Mouse (Mus musculus) embryo, embryonic 11 days (tissue): ENCODE data around the gene Zfp459.
A peak's percentile ranks its signal among the peaks of the same experiment; 100 is the strongest.
"Not testable (repeated sequence)": the region's sequence is repeated elsewhere in the genome, so short reads cannot be mapped to it uniquely, and the experiment has no call there.

Experiments used
- DNase-seq: peaks from one replicate; pipeline ENCODE4 v3.0.0-alpha.2; 2015

Zfp459 gene

DNA sequence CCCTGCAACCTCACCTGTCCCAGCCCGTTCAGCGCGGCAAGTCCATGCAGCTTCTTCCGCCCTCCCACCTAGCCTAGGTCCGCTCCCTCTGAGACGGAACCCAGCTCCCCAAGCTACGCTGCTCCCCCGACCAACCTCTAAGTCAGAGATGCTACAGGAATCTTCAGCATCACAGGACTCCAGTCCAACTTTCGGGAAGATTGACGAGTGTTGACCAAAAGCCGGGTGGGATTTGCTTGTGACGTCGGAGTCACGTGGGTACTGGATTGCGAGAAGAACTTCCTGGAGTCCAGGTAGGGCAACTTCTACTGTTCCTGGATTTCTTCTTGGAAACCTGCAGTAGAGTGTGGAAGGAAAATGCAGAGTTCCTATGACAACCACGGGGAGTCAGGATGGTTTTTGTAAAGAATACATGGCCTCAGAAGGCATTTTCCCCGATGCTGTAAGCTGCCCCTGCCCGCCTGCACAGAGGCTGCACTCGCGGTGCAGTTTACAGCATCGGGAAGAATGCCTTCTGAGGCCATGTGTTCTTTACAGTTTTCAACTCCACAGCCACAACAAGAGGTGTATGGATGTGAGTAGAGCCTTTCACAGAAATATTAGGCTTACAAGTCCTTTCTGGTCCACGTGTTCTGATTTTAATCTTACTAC lies at the start of gene Zfp459:
TSS of gene Zfp459 (minus strand) at position 212 of the 651 bp plus-strand sequence.
- DNase-seq: peak; percentile 71

DNA sequence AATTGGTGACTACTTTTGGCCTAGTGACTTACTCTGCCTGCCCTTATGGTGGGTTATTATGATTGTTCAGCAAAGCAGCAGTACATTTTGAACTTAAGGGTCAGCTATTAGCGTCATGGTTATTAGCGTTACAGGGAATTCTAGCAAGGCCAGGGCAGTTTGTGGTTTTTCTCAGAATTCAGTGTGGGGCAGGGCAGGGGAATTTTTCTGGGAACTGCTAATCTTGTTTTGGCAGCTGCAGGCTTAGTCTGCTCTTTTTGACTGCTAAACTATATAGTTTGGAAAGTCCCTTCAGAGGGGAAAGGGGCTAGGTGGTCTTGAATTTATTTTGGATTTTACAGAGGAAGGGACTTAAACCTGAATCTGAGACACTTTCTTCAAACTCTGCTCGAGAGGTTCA lies 48.1 kb upstream of the Zfp459 start:
- no peak for DNase-seq

DNA sequence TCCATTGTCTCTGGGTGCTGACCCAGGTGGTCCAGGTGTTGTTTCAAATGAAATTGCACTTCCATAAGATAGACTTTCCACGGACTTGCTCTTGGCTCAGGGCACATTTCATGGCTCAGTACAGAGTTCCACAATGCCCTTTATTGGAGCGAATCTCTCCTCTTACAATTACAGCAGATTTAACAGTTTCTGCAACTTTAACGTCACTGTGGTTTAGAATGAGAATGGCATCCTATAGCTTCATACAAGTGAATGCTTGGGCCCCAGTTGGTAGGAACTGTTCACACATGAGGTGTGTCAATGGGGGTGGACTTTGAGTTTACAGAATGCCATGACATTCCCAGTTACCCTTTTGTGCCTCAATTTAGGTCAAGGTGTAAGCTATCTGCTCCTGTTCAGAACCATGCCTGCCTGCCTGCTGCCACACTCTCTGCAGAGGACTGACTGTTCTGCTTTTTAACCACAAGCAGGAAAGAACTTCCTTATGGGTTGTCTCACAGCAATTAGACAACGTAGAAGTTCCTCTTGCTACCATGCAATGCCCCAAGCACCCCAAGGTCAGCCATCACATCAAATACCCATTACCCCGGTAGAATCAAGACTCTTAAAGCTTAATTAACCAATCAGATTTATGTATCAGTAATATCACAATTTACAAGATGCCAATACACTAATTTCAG lies 42.4 kb upstream of the Zfp459 start:
- not testable (repeated sequence) for DNase-seq

DNA sequence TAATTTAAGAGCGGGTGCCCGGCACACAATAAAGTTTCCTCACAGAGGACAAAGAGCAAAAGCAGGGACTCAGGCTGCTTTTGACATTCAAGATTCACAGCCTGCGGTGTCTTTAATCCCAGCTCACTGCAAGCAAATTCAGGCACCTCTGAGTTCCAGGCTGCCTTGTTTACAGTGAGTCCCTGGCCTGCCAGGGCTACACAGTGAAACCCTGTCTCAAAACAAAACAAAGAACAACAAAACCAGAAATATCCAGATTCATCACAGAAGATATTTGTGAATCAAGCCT lies 30.7 kb upstream of the Zfp459 start:
- DNase-seq: no peak

DNA sequence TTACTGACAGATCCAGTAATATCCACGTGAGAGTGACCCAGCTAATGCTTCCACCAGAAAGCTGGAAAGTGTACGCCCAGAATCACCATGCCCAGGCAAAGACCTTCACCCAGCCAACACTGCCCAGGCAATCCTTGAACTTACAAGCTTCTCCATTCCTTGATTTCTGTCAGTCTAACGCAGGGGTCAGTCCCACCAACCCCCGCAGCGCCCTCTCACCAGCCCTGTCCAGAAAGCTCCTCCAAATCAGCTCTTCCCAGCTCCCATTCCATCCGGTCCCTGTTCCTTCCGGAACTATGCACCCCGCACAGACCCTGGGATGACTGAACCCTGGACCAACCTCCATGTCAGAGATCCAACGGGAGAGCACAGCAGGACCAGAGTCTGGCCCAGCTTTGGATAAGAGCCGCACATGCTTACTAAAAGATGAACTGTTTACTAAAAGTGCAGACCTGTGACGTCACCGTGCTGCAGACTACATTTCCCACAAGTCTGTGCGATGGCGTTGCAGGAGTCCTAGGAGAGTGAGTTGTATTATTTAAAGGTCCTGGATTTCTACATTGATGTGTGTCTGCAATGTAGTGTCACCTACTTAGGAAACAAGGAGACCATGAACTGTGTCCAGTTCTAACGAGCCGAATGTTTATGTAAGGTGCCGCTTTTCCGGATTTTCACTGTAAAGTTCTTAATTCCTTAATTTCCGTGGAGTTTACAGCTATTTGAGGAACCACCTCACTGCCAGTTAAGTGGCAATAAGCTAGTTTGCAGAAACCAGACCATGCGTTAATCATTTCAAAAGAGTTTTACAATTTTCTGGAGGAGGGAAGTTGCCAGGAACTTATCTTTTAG lies 30.2 kb upstream of the Zfp459 start, which contains the start of gene Zfp874a:
TSS of gene Zfp874a (minus strand) at position 453 of the 849 bp plus-strand sequence.
- peak; percentile 88 for DNase-seq

DNA sequence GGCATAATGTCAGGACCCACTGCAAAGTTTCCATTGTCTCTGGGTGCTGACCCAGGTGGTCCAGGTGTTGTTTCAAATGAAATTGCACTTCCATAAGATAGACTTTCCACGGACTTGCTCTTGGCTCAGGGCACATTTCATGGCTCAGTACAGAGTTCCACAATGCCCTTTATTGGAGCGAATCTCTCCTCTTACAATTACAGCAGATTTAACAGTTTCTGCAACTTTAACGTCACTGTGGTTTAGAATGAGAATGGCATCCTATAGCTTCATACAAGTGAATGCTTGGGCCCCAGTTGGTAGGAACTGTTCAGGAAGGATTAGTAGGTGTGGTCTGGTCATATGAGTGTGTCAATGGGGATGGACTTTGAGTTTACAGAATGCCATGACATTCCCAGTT lies 15.9 kb upstream of the Zfp459 start:
- DNase-seq: not testable (repeated sequence)

DNA sequence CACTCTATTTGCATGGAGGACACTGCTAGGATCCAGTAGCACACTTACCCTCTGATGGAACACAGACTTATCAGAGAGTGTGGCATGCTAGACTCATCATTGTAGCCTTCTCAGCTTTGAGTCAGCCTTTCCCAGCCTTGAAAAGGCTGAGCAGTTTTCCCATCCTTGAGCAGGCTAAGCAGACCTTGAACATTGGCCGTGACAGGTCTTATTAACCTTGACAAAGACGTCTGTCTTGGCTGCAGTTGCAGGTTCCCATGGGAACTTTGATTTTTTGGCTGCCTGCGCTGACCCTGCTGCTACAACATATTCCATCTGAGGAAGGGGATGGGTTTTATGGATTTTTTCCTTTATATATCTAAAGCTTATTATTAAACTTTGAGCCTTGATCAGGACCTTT lies 6.9 kb upstream of the Zfp459 start:
- DNase-seq: no peak

DNA sequence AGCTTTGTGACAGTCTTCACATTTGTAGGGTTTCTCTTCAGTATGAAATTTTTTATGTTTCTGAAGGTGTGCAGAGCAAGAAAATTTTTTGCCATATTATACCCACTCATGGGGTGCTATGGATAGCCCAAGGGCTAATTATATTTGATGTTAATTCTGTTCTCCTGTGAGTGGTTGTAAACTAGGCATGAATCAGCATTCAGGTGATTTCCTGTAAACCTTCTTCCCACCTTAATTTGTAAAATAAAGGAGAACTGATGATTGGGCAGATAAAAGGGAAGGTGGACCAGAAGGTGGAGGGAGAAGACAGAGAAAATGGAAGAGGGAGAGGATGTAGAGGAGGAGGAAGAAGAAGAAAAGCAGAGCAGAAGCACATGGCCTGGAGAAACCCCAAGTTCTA lies 4.5 kb upstream of the Zfp459 start:
- DNase-seq: not testable (repeated sequence)

DNA sequence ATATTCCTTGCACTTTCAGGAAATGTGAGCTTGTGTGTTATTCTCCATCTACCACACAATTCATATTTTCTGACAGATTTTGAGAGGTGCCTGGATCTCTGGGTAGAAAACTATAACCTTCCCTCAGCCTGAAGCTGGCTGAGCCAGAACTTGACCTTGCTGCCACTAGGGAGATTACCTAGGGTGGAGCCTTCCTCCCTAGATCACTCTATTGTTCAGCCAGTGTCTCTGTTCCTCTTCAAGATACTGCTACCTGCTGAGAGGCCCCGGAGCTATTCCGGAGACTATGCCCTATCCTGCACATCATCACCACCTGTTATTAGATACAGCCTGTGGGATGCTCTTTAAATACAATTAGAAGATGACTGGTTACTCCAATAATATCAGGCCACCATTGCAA lies 1.3 kb upstream of the Zfp459 start:
- not testable (repeated sequence) for DNase-seq

DNA sequence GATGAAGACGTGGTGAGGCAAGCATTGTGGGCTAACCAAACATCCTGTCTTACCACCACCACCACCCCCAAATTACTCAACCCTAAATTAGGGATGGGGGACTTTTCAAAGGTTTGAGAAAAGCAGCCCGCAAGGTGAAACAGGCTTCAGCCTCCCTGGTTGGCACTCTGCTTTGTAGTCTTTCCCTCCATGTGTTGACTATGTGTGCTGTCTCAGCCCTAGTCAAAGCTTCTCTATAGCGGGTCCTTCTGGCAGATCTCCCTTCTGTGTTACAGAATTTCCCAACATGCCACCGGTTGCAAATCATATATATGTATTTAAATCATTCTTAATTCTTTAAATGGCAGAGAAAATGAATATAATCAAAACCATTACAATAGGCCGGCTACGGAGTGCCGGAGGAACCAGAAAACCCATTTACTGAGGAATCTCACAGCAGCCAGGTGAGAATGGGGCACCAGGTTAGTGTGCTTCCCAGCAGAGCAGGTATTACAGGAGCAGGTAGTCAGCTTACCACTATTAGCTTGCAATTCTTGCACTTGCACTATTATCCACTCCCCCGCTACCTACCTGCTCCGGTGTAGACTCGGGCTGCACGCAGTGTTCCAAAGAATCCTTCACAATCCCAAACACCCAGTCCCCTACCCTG lies 536 bp downstream of the Zfp459 start:
- no peak for DNase-seq

DNA sequence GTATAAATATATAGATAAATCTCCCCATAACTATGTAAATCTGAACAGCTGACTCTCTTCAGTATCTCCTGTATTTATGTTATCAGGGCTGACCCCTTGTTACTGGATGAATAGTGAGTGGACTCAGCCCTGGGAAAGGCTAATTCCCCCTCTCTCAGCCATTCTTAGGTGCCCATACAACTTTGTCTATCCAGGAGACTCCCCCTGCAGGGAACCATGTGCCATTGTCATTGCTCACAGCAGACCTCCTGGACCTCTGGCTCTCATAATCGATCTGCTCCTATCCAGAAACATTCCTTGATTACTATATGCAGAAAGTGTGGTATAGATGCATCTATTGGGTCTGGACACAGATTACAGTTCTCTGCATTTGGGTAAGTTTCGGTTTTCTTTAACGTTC lies 4.4 kb downstream of the Zfp459 start:
- DNase-seq: no peak

DNA sequence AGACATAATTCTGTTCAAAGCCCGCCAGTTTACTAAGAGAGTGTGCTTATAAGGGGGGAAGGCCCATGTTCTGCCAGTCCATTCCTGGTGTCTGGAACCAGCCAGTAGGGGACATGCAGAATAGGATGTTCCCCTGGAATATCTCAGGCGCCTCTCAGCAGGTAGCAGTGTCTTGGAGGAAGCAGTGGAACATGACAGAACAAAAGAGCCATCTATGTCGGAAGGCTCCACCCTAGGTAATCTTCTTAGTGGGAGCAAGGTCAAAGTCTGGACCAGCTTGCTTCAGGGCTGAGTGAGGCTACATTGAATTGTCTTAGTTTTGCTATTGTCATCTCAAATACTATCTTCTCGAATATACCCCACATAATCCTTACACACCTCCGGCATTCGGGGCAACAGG lies 5.5 kb downstream of the Zfp459 start:
- no peak for DNase-seq

DNA sequence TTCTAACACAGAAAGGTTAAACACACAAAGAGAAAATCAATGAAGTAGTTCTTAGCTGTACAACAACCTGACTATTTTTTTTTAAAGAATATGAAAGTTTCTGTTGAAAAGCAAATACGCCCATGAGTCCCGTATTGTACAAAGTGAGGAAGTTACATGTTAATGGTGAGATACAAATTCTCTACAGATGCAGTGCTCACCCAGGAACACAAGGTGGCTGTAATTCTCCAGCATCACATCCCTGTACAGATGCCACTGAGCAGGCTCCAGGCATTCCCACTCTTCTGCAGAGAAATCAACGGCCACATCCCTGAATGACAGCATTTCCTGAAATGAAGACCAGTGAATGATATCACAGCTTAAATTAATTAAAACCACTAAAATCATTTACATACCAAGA lies 7.6 kb downstream of the Zfp459 start:
- DNase-seq: not testable (repeated sequence)

DNA sequence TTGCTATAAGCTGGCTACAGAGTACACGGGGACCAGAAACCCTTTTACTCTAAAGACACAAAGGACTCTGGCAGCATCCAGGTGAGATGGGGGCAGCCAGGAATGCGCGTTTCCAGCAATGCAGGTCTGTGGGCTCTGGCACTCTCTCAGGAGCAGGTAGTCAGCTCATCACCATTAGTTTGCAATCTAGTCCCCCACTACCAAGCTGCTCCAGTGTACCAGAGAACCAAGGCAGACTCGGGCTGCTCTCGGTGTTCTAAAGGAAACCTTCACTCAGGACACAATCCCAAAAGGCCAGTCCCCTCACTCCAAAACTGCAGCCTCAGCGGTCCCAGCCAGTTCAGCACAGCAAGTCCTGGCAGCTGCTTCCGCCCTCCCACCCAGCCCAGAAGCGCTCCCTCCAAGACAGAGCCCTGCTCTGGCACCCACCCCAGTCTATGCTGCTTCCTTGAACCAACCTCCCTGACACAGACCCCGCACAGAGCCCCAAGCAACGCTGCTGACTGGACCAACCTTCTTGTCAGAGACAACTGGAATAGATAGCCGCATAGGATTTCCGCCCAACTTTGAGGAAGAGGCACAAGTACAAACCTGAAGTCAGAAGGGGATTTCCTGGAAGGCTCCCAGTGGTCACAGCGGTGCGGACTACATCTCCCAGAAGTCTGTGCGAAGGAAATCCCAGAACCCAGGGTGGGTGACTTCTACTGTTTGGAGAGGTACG lies 21.9 kb downstream of the Zfp459 start, which contains the start of gene Zfp429:
TSS of gene Zfp429 (minus strand) at position 637 of the 721 bp plus-strand sequence.
- DNase-seq: peak; percentile 81

DNA sequence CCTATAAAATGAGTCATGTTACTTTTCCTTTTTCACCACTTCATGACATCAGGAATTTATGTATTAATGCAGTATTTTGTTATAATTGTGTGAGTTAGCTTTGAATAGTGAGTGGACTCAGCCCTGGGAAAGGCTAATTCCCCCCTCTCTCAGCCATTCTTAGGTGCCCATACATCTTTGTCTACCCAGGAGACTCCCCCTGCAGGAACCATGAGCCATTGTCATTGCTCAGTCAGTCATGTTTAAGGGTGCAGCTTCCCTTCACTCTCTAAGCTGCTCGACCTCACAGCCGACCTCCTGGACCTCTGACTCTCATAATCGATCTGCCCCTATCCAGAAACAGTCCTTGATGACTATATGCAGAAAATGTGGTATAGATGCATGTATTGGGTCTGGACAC lies 45.0 kb downstream of the Zfp459 start:
- not testable (repeated sequence) for DNase-seq

DNA sequence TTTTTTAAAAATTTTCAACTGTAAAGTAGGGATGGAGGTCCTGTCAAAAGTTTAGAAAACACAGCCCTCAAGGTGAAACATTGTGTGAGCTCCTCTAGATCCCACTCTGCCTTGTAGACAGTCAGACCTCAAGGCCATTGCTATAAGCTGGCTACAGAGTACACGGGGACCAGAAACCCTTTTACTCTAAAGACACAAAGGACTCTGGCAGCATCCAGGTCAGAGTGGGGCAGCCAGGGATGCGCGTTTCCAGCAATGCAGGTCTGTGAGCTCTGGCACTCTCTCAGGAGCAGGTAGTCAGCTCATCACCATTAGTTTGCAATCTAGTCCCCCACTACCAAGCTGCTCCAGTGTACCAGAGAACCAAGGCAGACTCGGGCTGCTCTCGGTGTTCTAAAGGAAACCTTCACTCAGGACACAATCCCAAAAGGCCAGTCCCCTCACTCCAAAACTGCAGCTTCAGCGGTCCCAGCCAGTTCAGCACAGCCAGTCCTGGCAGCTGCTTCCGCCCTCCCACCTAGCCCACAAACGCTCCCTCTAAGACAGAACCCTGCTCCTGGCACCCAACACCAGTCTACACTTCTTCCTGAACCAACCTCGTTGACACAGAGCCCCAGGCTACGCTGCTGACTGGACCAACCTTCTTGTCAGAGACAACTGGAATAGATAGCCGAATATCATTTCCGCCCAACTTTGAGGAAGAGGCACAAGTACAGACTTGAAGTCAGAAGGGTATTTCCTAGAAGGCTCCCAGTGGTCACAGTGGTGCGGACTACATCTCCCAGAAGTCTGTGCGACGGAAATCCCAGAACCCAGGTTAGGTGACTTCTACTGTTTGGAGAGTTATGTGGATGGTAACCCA lies 45.9 kb downstream of the Zfp459 start, which contains the start of the genes Gm28041 and Zfp456:
TSS of gene Gm28041 (minus strand) at position 684 of the 862 bp plus-strand sequence.
TSS of gene Zfp456 (minus strand) at position 761 of the 862 bp plus-strand sequence.
- peak; percentile 75 for DNase-seq

DNA sequence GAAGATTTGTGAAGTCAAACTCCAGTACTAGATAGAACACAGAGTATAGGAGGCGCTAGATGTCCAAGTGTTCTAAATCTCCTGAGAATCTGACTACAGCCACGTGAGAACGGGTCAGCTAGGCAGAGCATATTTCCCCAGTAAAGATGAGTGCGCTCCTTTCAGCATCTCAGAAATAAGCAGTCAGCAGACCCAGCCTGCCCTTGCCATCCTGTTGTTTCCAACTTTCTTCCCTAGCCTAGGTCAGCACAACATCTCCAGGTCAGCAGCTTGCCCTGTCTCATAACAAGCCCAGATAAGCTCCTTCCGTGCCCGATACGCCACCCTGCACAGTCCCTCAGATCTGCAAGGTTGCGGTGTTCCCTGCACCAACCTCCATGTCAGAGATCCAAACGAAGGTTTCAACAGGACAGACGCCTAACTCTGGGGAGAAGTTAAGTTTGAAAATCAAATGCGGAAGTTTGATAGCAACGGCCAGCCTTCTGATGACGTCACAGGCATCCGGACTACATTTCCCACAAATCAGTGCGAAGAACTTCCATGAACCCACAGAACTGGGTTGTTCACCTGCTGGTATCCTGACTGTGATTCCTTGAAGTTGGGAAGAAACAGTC lies 61.0 kb downstream of the Zfp459 start, which contains the start of the genes Gm28044 and Zfp953:
TSS of gene Gm28044 (minus strand) at position 406 of the 614 bp plus-strand sequence.
TSS of gene Zfp953 (minus strand) at position 475 of the 614 bp plus-strand sequence.
- peak; percentile 90 for DNase-seq
